Mouse (Mus musculus) right cerebral cortex, postnatal 25 days (tissue): ENCODE measurements at regions not wholly inside any gene's neighbourhood (a gene's known extent, or its start where the extent isn't known, plus 50 kb on each side); places are given as distances from the start of the nearest gene placed in this dataset.

ENCODE experiments used
- DNase-seq: peaks from one replicate; pipeline ENCODE4 v3.0.0; 2022

- no peak for DNase-seq
Measured at GRCm38 (mm10) chr9:52591188-52591587, 88.4 kb downstream of the AI593442 start.

GRCm38 (mm10) chr9:52574066-52574465, 105.5 kb downstream of the AI593442 start:
- DNase-seq = peak; percentile 14

DNA sequence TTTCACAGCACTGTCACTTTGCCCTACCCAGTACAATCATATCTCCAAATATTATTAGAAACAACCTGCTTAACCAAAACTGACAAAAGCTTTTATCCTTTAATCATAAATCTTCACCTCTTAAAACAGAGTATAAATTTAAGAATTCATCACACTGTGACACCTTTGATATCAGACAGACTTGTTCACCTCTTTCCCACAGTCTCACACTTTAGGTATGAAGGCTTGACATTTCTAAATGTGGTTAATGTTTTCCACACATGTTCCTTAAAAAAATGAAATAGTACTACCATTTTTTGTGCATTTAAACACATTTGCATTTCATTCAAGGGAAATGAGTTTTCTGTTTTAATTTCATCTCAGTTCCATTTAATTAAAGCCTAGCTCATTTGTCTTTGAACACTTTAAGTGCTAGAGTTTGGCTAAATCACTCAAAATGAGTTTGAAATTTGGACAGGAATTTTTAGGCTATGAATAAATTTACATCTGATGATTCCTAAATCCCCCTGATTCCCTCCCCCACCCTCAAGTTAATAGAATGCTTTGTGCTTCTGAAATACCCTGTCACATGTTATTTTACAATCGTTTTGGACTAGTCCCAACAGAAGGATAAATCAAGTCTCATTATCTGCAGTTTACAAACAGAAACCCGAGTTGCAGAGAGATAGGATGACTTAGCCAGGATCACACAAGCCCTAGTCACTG, 127.9 kb downstream of the AI593442 start:
- no peak for DNase-seq

- no peak for DNase-seq
Measured at GRCm38 (mm10) chr9:52546071-52546470, 133.5 kb downstream of the AI593442 start.

GRCm38 (mm10) chr9:52539086-52539485, 140.5 kb downstream of the AI593442 start:
- no peak for DNase-seq

DNA sequence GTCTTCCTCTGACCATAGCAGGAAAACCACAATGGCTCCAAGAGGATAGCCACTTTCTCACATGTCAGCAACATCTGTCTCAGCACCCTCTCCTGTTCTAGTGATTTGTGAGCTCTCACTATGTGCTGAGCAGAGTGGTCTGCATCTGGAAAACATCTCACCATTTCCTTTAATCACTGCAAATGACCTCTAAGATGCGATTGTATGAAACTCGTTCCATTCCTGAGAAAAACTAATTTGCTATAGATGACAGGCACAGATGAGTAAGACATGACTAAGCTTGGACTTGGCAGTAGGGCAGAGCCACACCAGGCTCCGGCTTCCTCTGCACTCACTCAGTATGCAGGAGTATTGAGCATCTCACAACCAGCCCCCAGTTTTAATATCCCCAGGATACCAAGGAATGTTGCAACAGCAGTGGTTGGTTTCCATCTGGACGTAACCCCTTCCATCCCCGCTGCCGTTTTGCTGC, 150.1 kb downstream of the AI593442 start:
- no peak for DNase-seq

DNA sequence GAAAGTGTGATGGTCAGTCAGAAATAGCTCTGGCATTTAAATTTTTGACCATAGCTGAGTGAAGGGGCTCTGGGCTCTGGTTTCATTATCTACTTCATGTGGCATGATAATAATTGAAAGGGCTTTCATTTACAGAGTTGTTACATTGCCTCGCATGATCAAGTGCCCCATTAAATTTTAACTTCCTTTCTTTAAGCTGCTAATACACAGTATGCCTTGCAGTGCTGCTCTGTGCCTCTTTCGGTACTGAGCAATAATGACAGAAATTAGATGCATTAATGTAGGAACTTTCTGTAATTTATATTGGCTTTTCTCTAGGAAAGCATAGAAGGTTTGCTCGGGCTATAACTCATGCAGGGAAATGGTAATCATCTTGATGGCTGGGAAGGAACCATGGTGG, 179.1 kb downstream of the AI593442 start:
- DNase-seq = no peak

- DNase-seq = no peak
Measured at GRCm38 (mm10) chr9:52495483-52496270, 183.9 kb downstream of the AI593442 start.

DNA sequence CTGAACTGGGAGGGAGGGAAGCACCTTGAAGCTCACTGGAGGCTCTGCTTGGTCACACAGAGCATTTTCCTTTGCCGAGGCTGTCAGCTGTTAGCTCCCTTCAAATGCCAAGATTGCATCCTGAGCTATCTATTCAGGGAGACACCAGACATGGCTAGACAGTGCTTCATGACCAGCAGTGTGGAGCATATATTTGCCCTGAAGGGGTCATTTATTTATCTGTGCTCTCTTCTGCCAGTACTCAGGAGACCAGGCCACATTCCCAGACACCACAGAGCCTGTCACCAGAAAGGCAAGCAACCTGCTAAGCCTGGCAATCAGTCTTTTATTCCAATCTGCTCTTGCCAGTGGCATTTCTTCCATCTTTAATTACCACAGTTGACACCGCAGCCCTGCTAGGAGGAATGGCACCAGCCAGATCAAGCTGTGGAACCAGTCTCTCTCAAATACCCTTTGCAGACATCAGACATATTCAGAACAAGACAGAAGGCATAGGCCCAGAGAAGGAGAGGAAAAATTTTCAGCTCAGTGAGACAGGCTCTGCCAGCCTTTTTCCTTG, 186.6 kb downstream of the AI593442 start:
- no peak for DNase-seq

DNA sequence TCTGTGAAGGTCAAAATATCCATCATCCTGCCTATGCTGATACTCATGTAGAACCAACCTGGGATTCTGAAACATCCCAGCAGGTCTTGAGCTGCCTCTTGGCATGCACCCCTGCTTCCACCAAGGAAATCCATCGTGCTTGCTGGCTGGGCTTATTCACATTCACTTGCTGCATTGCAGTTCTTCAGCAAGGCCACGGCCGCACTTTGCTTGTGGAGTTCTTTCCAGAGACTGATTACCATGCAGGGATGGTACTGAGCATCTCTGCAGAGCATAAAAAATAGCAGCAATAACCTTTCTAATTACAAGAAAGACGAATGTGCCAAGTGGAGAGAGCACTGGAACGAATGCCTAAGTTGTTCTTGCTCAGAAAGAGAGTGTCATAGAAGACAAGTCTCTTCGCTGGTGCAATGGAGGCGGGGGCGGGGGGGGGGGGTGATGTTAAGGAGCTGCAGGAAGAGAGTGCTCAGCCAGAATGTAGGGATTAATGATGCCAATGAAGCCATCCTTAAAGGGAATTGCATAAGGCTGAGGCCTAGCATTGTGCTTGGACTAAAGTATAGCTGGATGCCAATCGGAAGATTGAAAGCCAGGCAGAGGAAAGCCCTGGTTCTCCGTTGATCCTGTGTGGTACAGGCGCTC, 205.9 kb downstream of the AI593442 start:
- no peak for DNase-seq

GRCm38 (mm10) chr9:52472859-52473258, 206.7 kb downstream of the AI593442 start:
- peak; percentile 27 for DNase-seq

DNA sequence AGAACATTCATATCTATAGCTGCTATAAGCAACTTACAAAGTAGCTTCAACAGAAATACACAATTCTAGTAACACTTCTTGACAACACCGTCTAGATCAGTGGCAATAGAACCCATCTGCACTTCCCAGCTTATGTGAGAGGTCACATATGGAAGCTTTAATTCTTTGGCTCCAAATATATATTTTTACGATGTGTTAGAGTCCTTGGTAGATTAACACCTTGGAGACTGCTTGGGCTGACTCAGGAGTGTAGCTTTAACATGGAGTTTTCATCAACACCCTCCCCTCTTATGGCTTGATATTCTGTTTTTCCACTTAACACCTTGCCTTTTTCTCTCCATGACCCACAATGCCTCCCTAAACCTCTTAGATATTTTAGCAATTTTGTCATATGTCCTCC, 221.1 kb downstream of the AI593442 start:
- no peak for DNase-seq

- no peak for DNase-seq
Measured at GRCm38 (mm10) chr9:52454445-52454844, 225.1 kb downstream of the AI593442 start.

- DNase-seq = no peak
Measured at GRCm38 (mm10) chr9:52451792-52452191, 227.8 kb downstream of the AI593442 start.

DNA sequence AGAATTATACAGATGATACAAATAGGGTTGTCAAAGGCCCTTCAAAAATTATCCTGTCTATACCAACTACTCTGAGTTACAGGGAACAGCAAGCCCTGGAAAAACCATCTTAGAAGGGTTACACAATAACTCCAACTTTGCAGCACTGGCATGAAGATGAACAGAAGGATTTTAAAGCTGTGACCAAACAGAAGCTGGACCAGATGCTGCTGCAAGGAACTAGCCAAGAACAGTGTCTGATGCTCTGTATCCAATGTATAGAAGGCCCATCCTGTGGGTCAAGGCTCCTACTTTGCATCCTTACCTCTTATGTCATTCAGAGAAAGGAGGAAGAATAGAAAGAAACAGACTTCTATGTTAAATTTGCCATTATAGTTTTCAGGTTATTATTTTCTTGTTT, 231.3 kb downstream of the AI593442 start:
- no peak for DNase-seq

GRCm38 (mm10) chr9:52443228-52443627, 236.4 kb downstream of the AI593442 start:
- no peak for DNase-seq

DNA sequence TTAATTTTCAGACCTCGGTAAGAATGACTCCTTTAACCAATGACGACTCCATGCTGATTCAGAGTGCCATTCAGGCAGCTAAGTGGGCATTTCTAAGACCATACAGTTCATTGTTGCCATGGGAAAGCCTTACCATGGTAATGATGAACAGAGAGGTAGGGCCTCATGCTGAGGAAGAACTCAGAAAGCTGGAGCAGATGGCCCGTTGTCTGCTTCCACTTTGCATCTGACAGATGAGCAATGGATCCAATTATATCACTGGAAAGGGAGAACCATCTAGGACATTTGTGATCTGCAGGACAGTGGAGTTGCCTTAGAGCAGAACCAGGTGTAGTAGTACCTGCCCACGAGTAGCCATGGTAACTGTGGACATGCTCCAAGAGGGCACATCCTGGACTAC, 245.4 kb downstream of the AI593442 start:
- peak; percentile 18 for DNase-seq

- no peak for DNase-seq
Measured at GRCm38 (mm10) chr9:52425413-52425812, 254.2 kb downstream of the AI593442 start.

DNA sequence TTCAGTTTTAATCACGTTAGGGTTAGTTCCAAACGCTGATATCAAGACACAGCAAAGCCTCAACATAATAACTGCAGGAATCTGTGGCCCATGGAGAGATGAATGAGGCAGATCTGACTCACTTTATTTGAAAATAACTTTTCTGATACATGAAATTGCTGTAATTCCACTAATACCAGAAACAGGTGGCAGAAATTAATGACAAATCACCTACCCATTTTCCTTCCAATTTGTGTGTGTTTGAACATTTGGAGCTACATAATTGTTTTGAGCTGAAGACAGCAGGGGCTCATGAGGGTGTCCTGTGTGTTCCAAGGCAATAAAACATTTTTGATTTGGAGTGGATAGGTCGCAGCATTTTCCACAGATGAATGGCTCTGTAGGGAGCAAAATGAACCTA, 254.2 kb upstream of the Zc3h12c start:
- DNase-seq = no peak

DNA sequence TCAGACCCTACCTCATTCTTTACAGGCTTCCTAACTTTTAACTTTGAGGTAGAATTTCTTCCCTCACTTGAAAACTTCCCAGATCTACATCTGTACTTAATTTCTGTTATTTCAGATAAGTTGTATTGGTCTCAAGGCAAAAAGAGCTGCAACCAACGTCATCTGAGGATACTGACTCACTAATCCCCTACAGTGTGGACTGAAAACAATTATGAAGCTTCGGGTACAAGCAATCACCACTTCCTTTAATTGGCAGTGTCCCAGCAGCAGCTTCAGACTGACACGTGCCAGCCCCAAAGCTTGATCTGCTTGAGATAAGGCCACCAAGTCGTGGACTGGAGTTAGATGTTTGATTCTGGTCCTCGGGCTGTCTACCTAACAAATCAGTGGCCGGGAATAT, 247.3 kb upstream of the Zc3h12c start:
- no peak for DNase-seq

- DNase-seq = peak; percentile 72
Measured at GRCm38 (mm10) chr9:52407841-52408240, 239.5 kb upstream of the Zc3h12c start.

- DNase-seq = no peak
Measured at GRCm38 (mm10) chr9:52402496-52402895, 234.1 kb upstream of the Zc3h12c start.

- DNase-seq = no peak
Measured at GRCm38 (mm10) chr9:52379031-52379430, 210.7 kb upstream of the Zc3h12c start.
